Mouse (Mus musculus) MEL (cell line): ENCODE data around the gene Ttc39a.

Source experiments
- CTCF ChIP-seq, 3 experiments: IDR thresholded peaks in 2 of 3; conservative IDR thresholded peaks in 1 of 3; 2 replicates each; pipeline ENCODE4 v1.5.1; 2011 to 2012; ENCODE audit warnings: low read length in 3 of 3, low read depth in 2 of 3, mild to moderate bottlenecking in 2 of 3, improper control_type of control experiment in 1 of 3, inconsistent platforms in 1 of 3, mixed read lengths in 1 of 3, moderate library complexity in 1 of 3; ENCODE audit not compliant: control insufficient read depth in 1 of 3, insufficient read depth in 1 of 3, poor library complexity in 1 of 3, severe bottlenecking in 1 of 3
- EP300 ChIP-seq, 2 experiments: IDR thresholded peaks; 2 replicates each; pipeline ENCODE4 v1.6.1; 2011; ENCODE audit warnings: improper control_type of control experiment in 2 of 2, low read length in 2 of 2, low read depth in 1 of 2, mild to moderate bottlenecking in 1 of 2
- MAX ChIP-seq: IDR thresholded peaks from 2 replicates; pipeline ENCODE4 v1.6.1; 2011; ENCODE audit warnings: low read length, improper control_type of control experiment
- POLR2A ChIP-seq, 2 experiments: IDR thresholded peaks; 2 replicates each; pipeline ENCODE4 v1.6.1; 2011 to 2012; ENCODE audit warnings: low read length in 2 of 2, mild to moderate bottlenecking in 2 of 2, control low read depth in 1 of 2, improper control_type of control experiment in 1 of 2, low read depth in 1 of 2, moderate library complexity in 1 of 2; ENCODE audit not compliant: control insufficient read depth in 1 of 2, insufficient read depth in 1 of 2, poor library complexity in 1 of 2
- ZC3H11A ChIP-seq: IDR thresholded peaks from 2 replicates; pipeline ENCODE4 v1.6.1; 2012; ENCODE audit warnings: low read depth, mild to moderate bottlenecking, inconsistent platforms, low read length, improper control_type of control experiment
- ZNF384 ChIP-seq: IDR thresholded peaks from 2 replicates; pipeline ENCODE4 v1.6.1; 2012; ENCODE audit warnings: low read depth, mild to moderate bottlenecking, inconsistent platforms, low read length, improper control_type of control experiment

DNA sequence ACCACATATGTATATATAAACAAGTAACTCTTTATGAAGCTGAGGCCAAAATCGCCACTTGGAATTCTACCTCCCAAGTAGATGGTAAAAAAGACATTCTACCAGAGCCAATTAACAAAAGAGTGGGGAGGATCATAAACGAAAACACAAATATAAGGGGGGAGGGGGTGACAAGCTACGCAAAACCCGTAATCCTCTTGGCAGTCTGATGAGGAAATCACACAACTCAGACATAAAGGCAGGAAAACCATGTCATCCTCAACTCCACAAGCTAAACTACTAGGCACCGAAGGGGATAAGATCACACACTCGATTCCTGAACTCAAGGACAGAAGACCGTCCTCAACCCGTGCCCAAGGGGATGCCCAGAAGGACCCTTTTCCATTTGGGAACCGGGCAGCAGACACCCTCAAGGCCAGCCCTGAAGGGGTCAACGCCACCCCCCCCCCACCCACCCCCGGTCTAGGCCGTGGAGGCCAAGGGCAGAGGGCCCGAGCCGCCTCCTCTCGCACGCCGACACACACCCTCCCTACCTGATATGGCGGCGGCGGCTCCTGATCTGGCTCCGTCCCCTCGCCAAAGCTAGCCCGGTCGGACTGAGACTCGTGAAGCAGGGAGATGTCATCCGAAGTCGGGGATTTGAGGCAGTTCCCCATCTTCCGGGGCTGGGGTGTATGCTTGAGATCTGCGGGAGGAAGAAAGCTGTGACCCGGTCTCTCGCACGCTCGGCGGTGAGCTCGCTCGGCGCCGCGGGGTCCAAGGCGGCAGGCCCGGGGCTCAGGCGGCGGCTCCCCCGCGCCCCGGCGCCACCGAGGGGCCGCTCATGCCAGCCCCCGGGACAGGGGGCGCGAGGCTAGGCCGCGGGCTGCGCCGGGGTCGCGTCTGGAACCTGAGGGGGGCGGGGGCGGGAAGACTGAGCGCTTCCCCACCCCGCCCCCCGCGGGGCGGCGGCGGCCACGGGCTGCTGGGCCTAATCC lies 69.4 kb downstream of the Ttc39a start:
- 0 out of 2 replicates have a peak, but pooled peaks have one; percentile 15 for TF ChIP-seq MAX
- TF ChIP-seq CTCF (IDR thresholded peaks at IDR 0.05 in 2 of 3, conservative IDR thresholded peaks at IDR 0.05 in 1 of 3; ENCODE audit: control insufficient read depth in 1 of 3, insufficient read depth in 1 of 3, low read depth in 2 of 3, low read length in 3 of 3, poor library complexity in 1 of 3, severe bottlenecking in 1 of 3), result no peak
- TF ChIP-seq POLR2A (IDR thresholded peaks at IDR 0.05; ENCODE audit: control insufficient read depth in 1 of 2, insufficient read depth in 1 of 2, low read depth in 1 of 2, low read length in 2 of 2, poor library complexity in 1 of 2), result no peak
- TF ChIP-seq EP300 (IDR thresholded peaks at IDR 0.05; ENCODE audit: low read depth in 1 of 2, low read length in 2 of 2), result no peak
- TF ChIP-seq ZC3H11A, result no peak
- no peak for TF ChIP-seq ZNF384
